Comparison of ENCODE assay signal across 19 mouse cellular contexts in the genomic region with DNA sequence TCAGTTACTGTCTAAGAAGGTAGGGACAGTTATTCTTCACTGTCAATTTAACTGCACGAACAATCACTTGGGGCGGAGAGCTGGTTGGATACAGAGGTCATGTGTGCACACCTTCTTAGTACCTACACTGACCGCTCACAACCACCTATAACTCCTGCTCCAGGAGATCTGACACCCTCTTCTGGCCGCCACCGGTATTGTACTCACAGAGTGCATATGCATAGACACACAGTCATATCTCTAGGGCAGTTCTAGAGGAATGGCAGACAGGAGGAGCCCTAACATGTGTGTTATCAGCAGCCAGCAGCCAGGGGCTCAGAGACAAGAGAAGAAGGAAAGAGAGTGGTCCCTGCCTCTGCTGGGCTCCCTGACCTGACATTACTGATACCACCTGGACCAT.
DNase-seq lines count a peak whose midpoint lies in the region; ATAC-seq and TF ChIP-seq lines count a peak whose summit lies in the region.
"Had no signal": no experiment of that assay in that cellular context is flagged by ENCODE, and none has a peak within 500 bp of the region (broad histone marks: within the 10 kb centered on the region; RNA-seq: fewer than 3 reads in every experiment).

No protein-coding gene starts in this region.

- H3K27me3 ChIP-seq in kidney, adult 2 months (replicated peaks; ENCODE audit: control insufficient read depth, insufficient read depth, low read length): no peaks in the 10 kb centered on the region
- H3K27me3 ChIP-seq in midbrain, postnatal 0 days (ENCODE audit: insufficient read depth, low read length): no peaks in the 10 kb centered on the region
- H3K27me3 ChIP-seq in midbrain, embryonic 11.5 days (ENCODE audit: control insufficient read depth, insufficient read depth, low read length): peaks cover 6% of the 10 kb centered on the region; the same call in 1 of the 2 replicates
- H3K27me3 ChIP-seq in ES-Bruce4 (ENCODE audit: control insufficient read depth, insufficient read depth, low read length, poor library complexity, severe bottlenecking): no peaks in the 10 kb centered on the region
- H3K27me3 ChIP-seq: limb, embryonic 15.5 days; Patski; stomach, embryonic 15.5 days had no signal

- H3K4me2 ChIP-seq in midbrain, postnatal 0 days (ENCODE audit: low read depth, low read length, poor library complexity, severe bottlenecking): no peak overlapping the region
- H3K4me2 ChIP-seq in midbrain, embryonic 11.5 days: no peak overlapping the region
- H3K4me2 ChIP-seq: forebrain, embryonic 12.5 days; limb, embryonic 15.5 days; stomach, embryonic 15.5 days had no signal

- 95% methylated on average over 5 of the region's 5 CpGs for WGBS in kidney, adult 2 months
- WGBS in midbrain, postnatal 0 days: 95% methylated on average over 5 of the region's 5 CpGs
- WGBS in midbrain, embryonic 11.5 days: 92% methylated on average over 5 of the region's 5 CpGs

- no peaks in the 10 kb centered on the region for H3K4me1 ChIP-seq in kidney, adult 2 months (ENCODE audit: control insufficient read depth, insufficient read depth, low read length)
- no peaks in the 10 kb centered on the region for H3K4me1 ChIP-seq in midbrain, postnatal 0 days (ENCODE audit: insufficient read depth, low read length)
- H3K4me1 ChIP-seq in midbrain, embryonic 11.5 days (ENCODE audit: control insufficient read depth, insufficient read depth, low read length): peaks cover 21% of the 10 kb centered on the region
- H3K4me1 ChIP-seq in ES-Bruce4 (ENCODE audit: control insufficient read depth, insufficient read depth, low read length): no peaks in the 10 kb centered on the region

- no peak overlapping the region for H3K27ac ChIP-seq in kidney, adult 2 months (ENCODE audit: insufficient read depth, low read depth, low read length)
- H3K27ac ChIP-seq in midbrain, postnatal 0 days (ENCODE audit: low read depth, low read length): no peak overlapping the region
- H3K27ac ChIP-seq in midbrain, embryonic 11.5 days (ENCODE audit: low read depth, low read length): no peak overlapping the region
- no peak overlapping the region for H3K27ac ChIP-seq in ES-Bruce4 (ENCODE audit: insufficient read depth, low read length)
- H3K27ac ChIP-seq: forebrain, embryonic 12.5 days; limb, embryonic 15.5 days; stomach, embryonic 15.5 days had no signal

- TF ChIP-seq CTCF in kidney, adult 2 months (conservative IDR thresholded peaks at IDR 0.05; ENCODE audit: insufficient read depth, insufficient read length, low read depth, low read length): 0 out of 2 replicates have a peak, but pooled peaks have one; percentile 14
- TF ChIP-seq CTCF in midbrain, postnatal 0 days (IDR thresholded peaks at IDR 0.05): peak; percentile 47
- TF ChIP-seq CTCF in ES-Bruce4 (IDR thresholded peaks at IDR 0.05; ENCODE audit: low read depth, low read length): peak; percentile 21

- no peak for DNase-seq in kidney, adult 2 months
- DNase-seq in kidney, postnatal 14 days: no peak
- no peak for DNase-seq in midbrain, postnatal 0 days (ENCODE audit: low spot score)
- DNase-seq in midbrain, embryonic 11.5 days (ENCODE audit: low spot score, missing footprints): no peak
- peak; percentile 86 for DNase-seq in ZHBTc4 (ENCODE audit: low read depth, low spot score)
- no peak for DNase-seq in adrenal gland, postnatal 4 days (ENCODE audit: low spot score in 2 of 2)
- DNase-seq: cerebellum, adult 9-10 months; gastrocnemius, postnatal 10 days; heart, adult 18-20 months; kidney, adult 8-10 months; liver, postnatal 0 days; lung, postnatal 4 days; thymus, postnatal 25 days had no signal

- no peaks in the 10 kb centered on the region for H3K9me3 ChIP-seq in midbrain, postnatal 0 days (ENCODE audit: low read length)
- H3K9me3 ChIP-seq in midbrain, embryonic 11.5 days (ENCODE audit: control insufficient read depth, low read length): no peaks in the 10 kb centered on the region
- no peaks in the 10 kb centered on the region for H3K9me3 ChIP-seq in ES-Bruce4 (replicated peaks; ENCODE audit: control insufficient read depth, insufficient read depth, low read length, poor library complexity, severe bottlenecking)
- H3K9me3 ChIP-seq: forebrain, embryonic 12.5 days; limb, embryonic 15.5 days; stomach, embryonic 15.5 days had no signal

- TF ChIP-seq POLR2A in kidney, adult 2 months (IDR thresholded peaks at IDR 0.05; ENCODE audit: low read depth, low read length): no peak
- TF ChIP-seq POLR2A in ES-Bruce4 (IDR thresholded peaks at IDR 0.05; ENCODE audit: insufficient read depth, low read length): no peak

- TF ChIP-seq EP300 in ES-Bruce4 (IDR thresholded peaks at IDR 0.05; ENCODE audit: insufficient read depth, low read depth, low read length): no peak

- no peaks in the 10 kb centered on the region for H3K36me3 ChIP-seq in kidney, adult 2 months (ENCODE audit: control insufficient read depth, insufficient read depth, low read length)
- no peaks in the 10 kb centered on the region for H3K36me3 ChIP-seq in midbrain, postnatal 0 days (ENCODE audit: insufficient read depth, low read length)
- H3K36me3 ChIP-seq in midbrain, embryonic 11.5 days (ENCODE audit: control insufficient read depth, insufficient read depth, low read length): no peaks in the 10 kb centered on the region
- no peaks in the 10 kb centered on the region for H3K36me3 ChIP-seq in ES-Bruce4 (ENCODE audit: control insufficient read depth, insufficient read depth, low read length, poor library complexity, severe bottlenecking)
- H3K36me3 ChIP-seq: forebrain, embryonic 12.5 days; limb, embryonic 15.5 days; stomach, embryonic 15.5 days had no signal

- no peak for ATAC-seq in midbrain, postnatal 0 days (ENCODE audit: low FRiP score)
- no peak for ATAC-seq in midbrain, embryonic 11.5 days (ENCODE audit: low FRiP score)
- ATAC-seq: CD4-positive, CD25-positive, alpha-beta regulatory T cell, adult 4 months; liver, postnatal 0 days; Patski had no signal

- no peak overlapping the region for H3K4me3 ChIP-seq in kidney, adult 2 months (ENCODE audit: insufficient read depth, low read depth, low read length)
- H3K4me3 ChIP-seq in midbrain, postnatal 0 days (ENCODE audit: low read depth, low read length): no peak overlapping the region
- no peak overlapping the region for H3K4me3 ChIP-seq in midbrain, embryonic 11.5 days (ENCODE audit: low read depth, low read length)
- H3K4me3 ChIP-seq in ES-Bruce4 (ENCODE audit: low read depth, low read length): no peak overlapping the region
- H3K4me3 ChIP-seq: forebrain, embryonic 12.5 days; limb, embryonic 15.5 days; stomach, embryonic 15.5 days had no signal

- H3K9ac ChIP-seq in midbrain, postnatal 0 days (replicated peaks; ENCODE audit: low read length, poor library complexity, severe bottlenecking): no peak overlapping the region
- H3K9ac ChIP-seq in midbrain, embryonic 11.5 days (ENCODE audit: low read length): no peak overlapping the region
- no peak overlapping the region for H3K9ac ChIP-seq in ES-Bruce4 (ENCODE audit: low read depth, poor library complexity, severe bottlenecking)
- H3K9ac ChIP-seq: forebrain, embryonic 12.5 days; limb, embryonic 15.5 days; liver, postnatal 0 days; stomach, embryonic 15.5 days had no signal
